Comparison of ENCODE assay signal across 24 mouse cellular contexts in the genomic region with DNA sequence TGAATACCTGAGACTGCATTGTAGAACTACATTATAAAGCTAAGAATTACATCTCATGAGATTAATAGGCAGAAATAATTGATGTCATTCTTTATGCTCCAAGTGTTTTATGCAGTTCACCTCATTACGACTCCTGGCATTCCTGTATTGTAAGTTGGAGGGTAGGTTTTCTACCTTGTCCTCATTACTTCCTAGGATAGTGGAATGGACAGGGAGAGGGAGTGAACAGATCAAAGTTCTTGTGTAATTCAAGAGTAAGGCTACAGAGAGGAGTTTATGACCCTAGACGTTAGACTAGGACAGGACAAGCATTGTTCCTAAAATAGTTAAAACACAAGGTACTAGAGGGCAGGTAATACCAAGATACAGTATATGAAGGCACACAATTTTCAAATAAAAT.
DNase-seq lines count a peak whose midpoint lies in the region; ATAC-seq and TF ChIP-seq lines count a peak whose summit lies in the region.
"Had no signal": no experiment of that assay in that cellular context is flagged by ENCODE, and none has a peak within 500 bp of the region (broad histone marks: within the 10 kb centered on the region; RNA-seq: fewer than 3 reads in every experiment).

No protein-coding gene starts in this region.

- no peaks in the 10 kb centered on the region for H3K9me3 ChIP-seq in kidney, embryonic 15.5 days (replicated peaks)
- H3K9me3 ChIP-seq in kidney, postnatal 0 days (replicated peaks; ENCODE audit: low read length), result no peaks in the 10 kb centered on the region
- H3K9me3 ChIP-seq: embryonic facial prominence, embryonic 10.5 days; embryonic facial prominence, embryonic 12.5 days; forebrain, embryonic 13.5 days; forebrain, embryonic 15.5 days; G1E had no signal

- H3K9ac ChIP-seq in kidney, embryonic 15.5 days, result no peak overlapping the region
- no peak overlapping the region for H3K9ac ChIP-seq in kidney, postnatal 0 days (ENCODE audit: low read depth, low read length)
- H3K9ac ChIP-seq: embryonic facial prominence, embryonic 12.5 days; forebrain, embryonic 13.5 days; forebrain, embryonic 15.5 days had no signal

- H3K4me2 ChIP-seq in kidney, embryonic 15.5 days, result no peak overlapping the region
- H3K4me2 ChIP-seq in kidney, postnatal 0 days (ENCODE audit: low read length), result no peak overlapping the region
- H3K4me2 ChIP-seq: embryonic facial prominence, embryonic 12.5 days; forebrain, embryonic 13.5 days; forebrain, embryonic 15.5 days had no signal

- peak; percentile 3 for DNase-seq in kidney, adult 9 months
- no peak for DNase-seq in kidney, postnatal 10 days
- DNase-seq in kidney, adult 11 months, result no peak
- DNase-seq in kidney, postnatal 0 days (ENCODE audit: low spot score), result peak; percentile 76
- DNase-seq in kidney, postnatal 14 days, result no peak
- DNase-seq: adrenal gland, adult 8-10 months; adrenal gland, postnatal 14 days; adrenal gland, postnatal 36 days; B cell, adult 2 months; cerebellum, adult 11-12 months; cerebellum, adult 2 months; cerebellum, adult 9-10 months; cerebellum, postnatal 10 days; cerebellum, postnatal 25 days had no signal

- no peak overlapping the region for H3K4me3 ChIP-seq in kidney, embryonic 15.5 days (replicated peaks)
- no peak overlapping the region for H3K4me3 ChIP-seq in kidney, postnatal 0 days (replicated peaks; ENCODE audit: low read depth, low read length)
- H3K4me3 ChIP-seq: embryonic facial prominence, embryonic 10.5 days; embryonic facial prominence, embryonic 12.5 days; forebrain, embryonic 13.5 days; forebrain, embryonic 15.5 days had no signal

- ATAC-seq in kidney, embryonic 15.5 days (replicated peaks; ENCODE audit: low FRiP score), result peak; percentile 89
- no peak; the same call in 1 of the 2 replicates for ATAC-seq in kidney, postnatal 0 days (replicated peaks; ENCODE audit: low FRiP score, low read depth)
- ATAC-seq: activated CD4-positive, CD25-positive, alpha-beta regulatory T cell, adult 4 months; CD4-positive, CD25-positive, alpha-beta regulatory T cell, adult 4 months; forebrain, embryonic 13.5 days; forebrain, embryonic 15.5 days; Patski had no signal

- no peaks in the 10 kb centered on the region for H3K27me3 ChIP-seq in kidney, embryonic 15.5 days
- H3K27me3 ChIP-seq in kidney, postnatal 0 days (ENCODE audit: insufficient read depth, low read length), result no peaks in the 10 kb centered on the region
- H3K27me3 ChIP-seq: CH12.LX; embryonic facial prominence, embryonic 12.5 days; forebrain, embryonic 13.5 days; forebrain, embryonic 15.5 days; Patski had no signal

- no peaks in the 10 kb centered on the region for H3K4me1 ChIP-seq in kidney, embryonic 15.5 days
- H3K4me1 ChIP-seq in kidney, postnatal 0 days (replicated peaks; ENCODE audit: insufficient read depth, low read length), result no peaks in the 10 kb centered on the region
- H3K4me1 ChIP-seq: embryonic facial prominence, embryonic 10.5 days; embryonic facial prominence, embryonic 12.5 days; forebrain, embryonic 13.5 days; forebrain, embryonic 15.5 days had no signal

- H3K36me3 ChIP-seq in kidney, embryonic 15.5 days, result no peaks in the 10 kb centered on the region
- no peaks in the 10 kb centered on the region for H3K36me3 ChIP-seq in kidney, postnatal 0 days (ENCODE audit: insufficient read depth, low read length)
- H3K36me3 ChIP-seq: embryonic facial prominence, embryonic 10.5 days; embryonic facial prominence, embryonic 12.5 days; forebrain, embryonic 15.5 days; G1E had no signal

- no peak for TF ChIP-seq CTCF in kidney, postnatal 0 days (IDR thresholded peaks at IDR 0.05; ENCODE audit: low read depth)

- no peak overlapping the region for H3K27ac ChIP-seq in kidney, embryonic 15.5 days
- H3K27ac ChIP-seq in kidney, postnatal 0 days, result no peak overlapping the region
- H3K27ac ChIP-seq: embryonic facial prominence, embryonic 10.5 days; embryonic facial prominence, embryonic 12.5 days; forebrain, embryonic 13.5 days; forebrain, embryonic 15.5 days had no signal

- 12% methylated on average over 2 of the region's 2 CpGs for WGBS in kidney, embryonic 15.5 days
- WGBS in kidney, postnatal 0 days, result 21% methylated on average over 2 of the region's 2 CpGs

Comparison
In these comparisons a context has a peak if more than half of its experiments do, and no peak if none do; other contexts are left out.
1. DNase-seq: peak in kidney, adult 9 months (single experiment) and kidney, postnatal 0 days (single experiment); none in kidney, postnatal 10 days (single experiment), kidney, adult 11 months (single experiment) and kidney, postnatal 14 days (single experiment).